Mouse (Mus musculus): ENCODE data around the gene Lipc. TPM values are rescaled to one million over a fixed set of nuclear protein-coding genes. Genes with fewer than 3 reads are reported as not detected.
A peak's percentile ranks its signal among the peaks of the same experiment; 100 is the strongest.
"Not testable (repeated sequence)": the region's sequence is repeated elsewhere in the genome, so short reads cannot be mapped to it uniquely, and the experiment has no call there.

The Lipc gene
- polyA plus RNA-seq, 1 experiment from 2014 or later, result 0.15 TPM

GRCm38 (mm10) chr9:70869169-70869873 is 82.7 kb downstream of the Lipc start:
- no peaks in the 10 kb centered on the region for H3K4me1 ChIP-seq (ENCODE audit: control insufficient read depth, insufficient read depth, low read length)
- no peaks in the 10 kb centered on the region for H3K27me3 ChIP-seq (ENCODE audit: control insufficient read depth, insufficient read depth, low read length)
- no peak overlapping the region for H3K4me3 ChIP-seq (ENCODE audit: low read depth, low read length)
- H3K27ac ChIP-seq (ENCODE audit: low read depth, low read length), result no peak overlapping the region
- no peak overlapping the region for H3K4me2 ChIP-seq (ENCODE audit: low read depth, low read length)
- no peaks in the 10 kb centered on the region for H3K9me3 ChIP-seq (ENCODE audit: control insufficient read depth, low read length)
- H3K9ac ChIP-seq (replicated peaks; ENCODE audit: low read depth, low read length), result no peak overlapping the region
- no peaks in the 10 kb centered on the region for H3K36me3 ChIP-seq (ENCODE audit: control insufficient read depth, insufficient read depth, low read length)
- 77% methylated on average over 5 of the region's 5 CpGs for WGBS
- no peak for ATAC-seq (ENCODE audit: low read depth)

DNA sequence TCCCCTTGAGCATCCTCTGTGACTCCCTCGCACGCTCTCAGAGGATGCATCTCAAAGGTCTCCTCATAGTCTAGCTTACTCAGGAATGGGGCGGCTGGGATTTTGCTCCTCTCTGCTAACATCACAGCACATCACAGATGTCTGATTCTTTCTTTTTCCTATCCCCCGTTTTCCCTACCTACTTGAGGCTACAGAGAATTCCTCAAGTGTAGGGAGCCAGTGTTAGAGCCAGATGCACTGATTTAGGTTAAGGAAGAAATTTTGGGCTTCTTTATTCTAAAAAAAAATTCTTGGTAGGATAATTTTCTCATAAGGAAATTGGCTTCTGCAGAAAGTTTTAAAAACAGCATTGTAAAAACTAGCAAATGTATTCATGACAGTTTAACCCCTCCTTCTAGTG is 84.6 kb downstream of the Lipc start:
- WGBS, result 90% methylated on average over 4 of the region's 4 CpGs
- Histone ChIP-seq H3K27ac (ENCODE audit: low read depth, low read length) (no peak overlapping the region), H3K4me1 (ENCODE audit: control insufficient read depth, insufficient read depth, low read length) (peaks cover 6% of the 10 kb centered on the region; the same call in 1 of the 2 replicates), H3K9ac (replicated peaks; ENCODE audit: low read depth, low read length) (no peak overlapping the region), H3K9me3 (ENCODE audit: control insufficient read depth, low read length) (no peaks in the 10 kb centered on the region), H3K4me3 (ENCODE audit: low read depth, low read length) (no peak overlapping the region), H3K4me2 (ENCODE audit: low read depth, low read length) (no peak overlapping the region), H3K36me3 (ENCODE audit: control insufficient read depth, insufficient read depth, low read length) (no peaks in the 10 kb centered on the region), H3K27me3 (ENCODE audit: control insufficient read depth, insufficient read depth, low read length) (no peaks in the 10 kb centered on the region)
- ATAC-seq (ENCODE audit: low read depth), result no peak

DNA sequence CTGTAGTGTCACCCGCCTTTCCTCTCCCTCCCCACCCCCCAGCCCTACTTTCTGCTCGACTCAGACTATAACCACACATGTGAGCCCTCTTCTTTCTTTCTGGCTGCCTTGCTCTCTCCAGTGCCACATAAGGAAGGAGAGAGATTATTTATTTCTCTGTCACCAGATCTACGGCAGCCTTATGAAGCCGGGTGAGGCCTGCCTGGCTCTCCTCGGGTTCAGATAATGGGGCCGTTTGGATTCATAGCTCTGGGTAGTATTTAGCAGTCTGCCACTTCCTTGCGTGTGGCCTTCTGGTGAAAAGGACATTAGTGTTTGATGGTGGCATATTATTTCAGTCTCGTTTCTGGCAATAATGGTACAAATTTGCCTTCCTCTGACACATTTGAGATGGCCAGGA is 88.0 kb downstream of the Lipc start:
- no peak for ATAC-seq (ENCODE audit: low read depth)
- Histone ChIP-seq H3K4me1 (ENCODE audit: control insufficient read depth, insufficient read depth, low read length) (peaks cover 9% of the 10 kb centered on the region; the same call in 1 of the 2 replicates), H3K27me3 (ENCODE audit: control insufficient read depth, insufficient read depth, low read length) (no peaks in the 10 kb centered on the region), H3K9ac (replicated peaks; ENCODE audit: low read depth, low read length) (no peak overlapping the region), H3K36me3 (ENCODE audit: control insufficient read depth, insufficient read depth, low read length) (no peaks in the 10 kb centered on the region), H3K4me3 (ENCODE audit: low read depth, low read length) (no peak overlapping the region), H3K27ac (ENCODE audit: low read depth, low read length) (peak overlapping the region; percentile 24; the same call in 1 of the 2 replicates), H3K9me3 (ENCODE audit: control insufficient read depth, low read length) (no peaks in the 10 kb centered on the region), H3K4me2 (ENCODE audit: low read depth, low read length) (no peak overlapping the region)
- WGBS, result 16% methylated on average over 8 of the region's 8 CpGs

GRCm38 (mm10) chr9:70863299-70863698 is 88.7 kb downstream of the Lipc start:
- Histone ChIP-seq H3K9ac (replicated peaks; ENCODE audit: low read depth, low read length) (no peak overlapping the region), H3K4me1 (ENCODE audit: control insufficient read depth, insufficient read depth, low read length) (peaks cover 9% of the 10 kb centered on the region; the same call in 1 of the 2 replicates), H3K9me3 (ENCODE audit: control insufficient read depth, low read length) (no peaks in the 10 kb centered on the region), H3K4me2 (ENCODE audit: low read depth, low read length) (no peak overlapping the region), H3K4me3 (ENCODE audit: low read depth, low read length) (no peak overlapping the region), H3K27ac (ENCODE audit: low read depth, low read length) (no peak overlapping the region), H3K27me3 (ENCODE audit: control insufficient read depth, insufficient read depth, low read length) (no peaks in the 10 kb centered on the region), H3K36me3 (ENCODE audit: control insufficient read depth, insufficient read depth, low read length) (no peaks in the 10 kb centered on the region)
- ATAC-seq (ENCODE audit: low read depth), result peak; percentile 44; the same call in 1 of the 2 replicates
- 6% methylated on average over 8 of the region's 8 CpGs for WGBS

- 42% methylated on average over 5 of the region's 5 CpGs for WGBS
- H3K9me3 ChIP-seq (ENCODE audit: control insufficient read depth, low read length), result no peaks in the 10 kb centered on the region
Observed at GRCm38 (mm10) chr9:70859233-70859632, 92.8 kb downstream of the Lipc start.

GRCm38 (mm10) chr9:70855868-70856267 is 96.2 kb downstream of the Lipc start:
- no peak for ATAC-seq (ENCODE audit: low read depth)
- H3K27ac ChIP-seq (ENCODE audit: low read depth, low read length), result no peak overlapping the region
- no peaks in the 10 kb centered on the region for H3K36me3 ChIP-seq (ENCODE audit: control insufficient read depth, insufficient read depth, low read length)
- WGBS, result 66% methylated on average over 6 of the region's 6 CpGs
- H3K9ac ChIP-seq (replicated peaks; ENCODE audit: low read depth, low read length), result no peak overlapping the region
- H3K9me3 ChIP-seq (ENCODE audit: control insufficient read depth, low read length), result no peaks in the 10 kb centered on the region
- H3K27me3 ChIP-seq (ENCODE audit: control insufficient read depth, insufficient read depth, low read length), result no peaks in the 10 kb centered on the region
- H3K4me3 ChIP-seq (ENCODE audit: low read depth, low read length), result no peak overlapping the region
- no peak overlapping the region for H3K4me2 ChIP-seq (ENCODE audit: low read depth, low read length)
- peaks cover 8% of the 10 kb centered on the region; the same call in 1 of the 2 replicates for H3K4me1 ChIP-seq (ENCODE audit: control insufficient read depth, insufficient read depth, low read length)

More at GRCm38 (mm10) chr9:70859233-70859632, 92.8 kb downstream of the Lipc start:
- Histone ChIP-seq H3K4me1 (ENCODE audit: control insufficient read depth, insufficient read depth, low read length) (peaks cover 9% of the 10 kb centered on the region; the same call in 1 of the 2 replicates), H3K4me3 (ENCODE audit: low read depth, low read length) (no peak overlapping the region), H3K27ac (ENCODE audit: low read depth, low read length) (no peak overlapping the region), H3K9ac (replicated peaks; ENCODE audit: low read depth, low read length) (no peak overlapping the region), H3K4me2 (ENCODE audit: low read depth, low read length) (no peak overlapping the region), H3K27me3 (ENCODE audit: control insufficient read depth, insufficient read depth, low read length) (no peaks in the 10 kb centered on the region), H3K36me3 (ENCODE audit: control insufficient read depth, insufficient read depth, low read length) (no peaks in the 10 kb centered on the region)
- ATAC-seq (ENCODE audit: low read depth), result no peak

DNA sequence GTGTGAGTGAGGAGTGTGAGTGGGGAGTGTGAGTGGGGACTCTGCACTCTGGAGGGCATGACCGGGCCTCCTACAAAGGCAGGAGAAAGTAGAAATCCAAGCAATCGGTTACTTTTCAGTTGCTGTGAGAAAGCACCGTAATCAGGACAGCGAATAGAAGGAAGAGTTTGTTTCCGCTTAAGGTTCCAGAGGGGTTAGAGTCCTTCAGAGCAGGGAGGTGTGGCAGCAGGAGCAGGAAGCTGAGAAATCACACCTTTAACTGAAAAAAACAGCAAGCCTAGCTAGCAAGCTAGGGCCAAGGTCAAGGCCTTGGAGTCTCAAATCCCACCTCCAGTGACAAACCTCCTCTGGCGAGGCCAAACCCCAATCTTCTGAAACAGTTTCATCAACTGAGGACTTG is 97.1 kb downstream of the Lipc start:
- Histone ChIP-seq H3K4me2 (ENCODE audit: low read depth, low read length) (no peak overlapping the region), H3K27ac (ENCODE audit: low read depth, low read length) (no peak overlapping the region), H3K4me1 (ENCODE audit: control insufficient read depth, insufficient read depth, low read length) (peaks cover 8% of the 10 kb centered on the region; the same call in 1 of the 2 replicates), H3K4me3 (ENCODE audit: low read depth, low read length) (no peak overlapping the region), H3K9ac (replicated peaks; ENCODE audit: low read depth, low read length) (no peak overlapping the region), H3K36me3 (ENCODE audit: control insufficient read depth, insufficient read depth, low read length) (no peaks in the 10 kb centered on the region), H3K27me3 (ENCODE audit: control insufficient read depth, insufficient read depth, low read length) (no peaks in the 10 kb centered on the region), H3K9me3 (ENCODE audit: control insufficient read depth, low read length) (no peaks in the 10 kb centered on the region)
- ATAC-seq (ENCODE audit: low read depth), result no peak
- 83% methylated on average over 6 of the region's 6 CpGs for WGBS

DNA sequence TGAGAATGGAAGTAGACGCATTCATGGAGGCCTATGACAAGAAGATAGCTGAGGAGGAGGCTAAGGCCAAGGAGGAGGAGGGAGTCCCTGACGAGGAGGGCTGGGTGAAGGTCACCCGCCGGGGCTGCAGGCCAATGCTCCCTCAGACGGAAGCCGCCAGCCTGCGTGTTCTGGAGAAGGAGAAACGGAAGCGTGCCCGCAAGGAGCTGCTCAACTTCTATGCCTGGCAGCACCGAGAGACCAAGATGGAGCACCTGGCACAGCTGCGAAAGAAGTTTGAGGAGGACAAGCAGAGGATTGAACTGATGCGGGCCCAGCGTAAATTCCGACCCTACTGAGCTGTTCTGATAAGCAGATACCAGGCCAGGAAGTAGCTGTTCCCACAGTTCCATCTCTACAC is 98.9 kb downstream of the Lipc start:
- H3K9me3 ChIP-seq (ENCODE audit: control insufficient read depth, low read length); H3K27me3 ChIP-seq (ENCODE audit: control insufficient read depth, insufficient read depth, low read length); H3K4me1 ChIP-seq (ENCODE audit: control insufficient read depth, insufficient read depth, low read length); H3K4me3 ChIP-seq (ENCODE audit: low read depth, low read length); H3K27ac ChIP-seq (ENCODE audit: low read depth, low read length); H3K4me2 ChIP-seq (ENCODE audit: low read depth, low read length); H3K36me3 ChIP-seq (ENCODE audit: control insufficient read depth, insufficient read depth, low read length); ATAC-seq (ENCODE audit: low read depth); H3K9ac ChIP-seq (replicated peaks; ENCODE audit: low read depth, low read length): not testable (repeated sequence)
- WGBS, result 94% methylated on average over 15 of the region's 15 CpGs

DNA sequence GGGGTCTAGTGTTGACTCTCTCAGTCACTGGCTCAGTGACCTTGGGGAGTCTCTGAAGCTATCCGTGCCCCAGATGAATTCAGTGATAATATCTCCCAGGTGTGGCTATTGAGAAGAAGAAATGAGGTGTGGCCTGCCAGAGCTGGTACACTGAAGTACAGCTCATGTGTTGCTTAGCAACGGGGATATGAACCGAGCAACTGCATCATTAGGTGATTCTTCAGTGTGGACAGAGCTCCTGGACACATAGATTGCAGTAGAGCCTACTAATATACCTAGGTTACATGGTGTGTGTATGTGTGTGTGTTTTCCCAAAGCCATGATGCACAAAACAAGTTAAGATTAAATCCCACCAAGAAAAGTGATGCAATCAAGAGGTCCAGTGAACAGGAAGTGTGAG is 100.5 kb downstream of the Lipc start:
- H3K9me3 ChIP-seq (ENCODE audit: control insufficient read depth, low read length), result no peaks in the 10 kb centered on the region
- H3K27ac ChIP-seq (ENCODE audit: low read depth, low read length), result peak overlapping the region; percentile 10; the same call in 1 of the 2 replicates
- no peaks in the 10 kb centered on the region for H3K36me3 ChIP-seq (ENCODE audit: control insufficient read depth, insufficient read depth, low read length)
- ATAC-seq (ENCODE audit: low read depth), result peak; percentile 38; the same call in 1 of the 2 replicates
- H3K4me3 ChIP-seq (ENCODE audit: low read depth, low read length), result no peak overlapping the region
- no peaks in the 10 kb centered on the region for H3K27me3 ChIP-seq (ENCODE audit: control insufficient read depth, insufficient read depth, low read length)
- H3K9ac ChIP-seq (replicated peaks; ENCODE audit: low read depth, low read length), result no peak overlapping the region
- H3K4me2 ChIP-seq (ENCODE audit: low read depth, low read length), result no peak overlapping the region
- peaks cover 5% of the 10 kb centered on the region; the same call in 1 of the 2 replicates for H3K4me1 ChIP-seq (ENCODE audit: control insufficient read depth, insufficient read depth, low read length)
- 60% methylated on average over 3 of the region's 3 CpGs for WGBS
